Comparison of ENCODE assay signal across 8 mouse cellular contexts in the genomic region with DNA sequence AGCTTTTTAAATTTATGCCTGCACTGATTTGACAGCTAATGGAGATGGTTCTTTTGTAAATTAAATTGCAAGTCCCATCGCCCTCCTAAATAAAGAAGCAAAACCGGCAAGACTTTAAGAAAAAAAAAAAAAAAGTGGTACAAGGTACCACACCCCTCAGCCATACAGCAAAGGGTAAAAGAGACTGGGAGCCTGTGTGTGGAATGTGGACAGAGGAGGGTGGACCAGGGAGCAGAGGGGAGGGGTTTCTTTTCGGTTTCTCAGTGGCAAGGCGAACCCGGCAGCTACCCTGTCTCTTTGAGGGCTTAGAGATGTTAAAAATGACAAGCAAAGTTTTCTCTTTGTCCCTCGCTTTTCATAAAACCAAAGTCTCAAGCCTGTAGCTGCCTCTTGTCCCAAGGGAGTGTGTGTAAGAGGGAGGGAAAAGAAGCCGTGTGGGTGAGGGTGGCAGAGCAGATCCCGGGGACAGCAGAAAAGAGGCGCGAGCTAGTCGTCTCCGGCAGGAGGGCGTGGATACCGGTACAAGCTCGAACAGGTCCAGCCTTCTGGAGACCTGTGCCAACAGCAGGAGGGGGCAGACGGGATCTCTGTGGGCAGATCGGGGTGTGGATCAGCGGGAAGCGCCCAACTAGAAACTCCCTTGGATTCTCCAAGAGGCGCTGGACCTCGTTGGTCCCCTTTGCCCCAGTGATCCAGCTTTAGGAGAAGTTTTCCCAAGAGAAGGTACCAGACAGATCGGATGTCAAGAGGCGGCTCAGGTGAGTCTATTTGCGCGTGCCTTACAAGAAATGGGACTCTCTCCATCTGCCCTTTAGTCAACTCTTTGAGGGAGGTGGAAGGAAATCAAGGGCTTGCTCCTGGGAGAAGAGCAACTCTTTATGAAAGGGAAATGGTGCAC. TPM values are rescaled to one million over a fixed set of nuclear protein-coding genes. Genes with fewer than 3 reads are reported as not detected.
DNase-seq lines count a peak whose midpoint lies in the region; ATAC-seq and TF ChIP-seq lines count a peak whose summit lies in the region.

A gene (plus strand): TSS at position 195 of the 898 bp plus-strand sequence.

- no peak within 1 kb of the TSS for H3K4me3 ChIP-seq in liver, embryonic 11.5 days (ENCODE audit: low read depth, low read length)
- peak within 1 kb of the TSS; percentile 39 for H3K4me3 ChIP-seq in stomach, postnatal 0 days (ENCODE audit: low read depth, low read length)

- H3K36me3 ChIP-seq in liver, embryonic 11.5 days (ENCODE audit: control insufficient read depth, insufficient read depth, low read length): no peaks in the 10 kb centered on the region
- no peaks in the 10 kb centered on the region for H3K36me3 ChIP-seq in stomach, postnatal 0 days (ENCODE audit: control insufficient read depth, insufficient read depth, low read length)

- no peaks in the 10 kb centered on the region for H3K9me3 ChIP-seq in liver, embryonic 11.5 days (ENCODE audit: control insufficient read depth, low read length)
- no peaks in the 10 kb centered on the region for H3K9me3 ChIP-seq in stomach, postnatal 0 days (ENCODE audit: control insufficient read depth, low read length)

- no peak within 1 kb of the TSS for H3K9ac ChIP-seq in liver, embryonic 11.5 days (ENCODE audit: low read depth, low read length)
- peak within 1 kb of the TSS; percentile 31; the same call in 1 of the 2 replicates for H3K9ac ChIP-seq in stomach, postnatal 0 days (ENCODE audit: low read length)

- peaks cover 30% of the 10 kb centered on the region for H3K27me3 ChIP-seq in liver, embryonic 11.5 days (replicated peaks; ENCODE audit: control insufficient read depth, insufficient read depth, low read length)
- no peaks in the 10 kb centered on the region for H3K27me3 ChIP-seq in stomach, postnatal 0 days (ENCODE audit: control insufficient read depth, insufficient read depth, low read length)

- WGBS in liver, embryonic 11.5 days: 5% methylated on average over 25 of the region's 25 CpGs
- WGBS in stomach, postnatal 0 days: 2% methylated on average over 25 of the region's 25 CpGs

- no peak within 1 kb of the TSS for H3K27ac ChIP-seq in liver, embryonic 11.5 days (ENCODE audit: low read depth, low read length)
- H3K27ac ChIP-seq in stomach, postnatal 0 days (replicated peaks): peak within 1 kb of the TSS; percentile 61; the same call in 1 of the 2 replicates

- TF ChIP-seq EP300 in stomach, postnatal 0 days (optimal IDR thresholded peaks at IDR 0.05): no peak

- H3K4me2 ChIP-seq in liver, embryonic 11.5 days: peak within 1 kb of the TSS; percentile 65
- H3K4me2 ChIP-seq in stomach, postnatal 0 days (replicated peaks; ENCODE audit: low read depth): peak within 1 kb of the TSS; percentile 55

- ATAC-seq in liver, embryonic 11.5 days (replicated peaks; ENCODE audit: low FRiP score): no peak
- peak; percentile 51 for ATAC-seq in megakaryocyte progenitor cell, adult 5-6 weeks (replicated peaks; ENCODE audit: poor library complexity)
- ATAC-seq in stomach, postnatal 0 days (ENCODE audit: low FRiP score, low TSS enrichment): peak; percentile 64; the same call in 1 of the 2 replicates

- H3K4me1 ChIP-seq in liver, embryonic 11.5 days (replicated peaks; ENCODE audit: control insufficient read depth, insufficient read depth, low read length): no peaks in the 10 kb centered on the region
- no peaks in the 10 kb centered on the region for H3K4me1 ChIP-seq in stomach, postnatal 0 days (replicated peaks; ENCODE audit: control insufficient read depth, insufficient read depth)

- no peak for DNase-seq in liver, embryonic 11.5 days (ENCODE audit: low spot score)
- no peak for DNase-seq in liver
- peak; percentile 78 for DNase-seq in cerebellum, adult 9-10 months
- DNase-seq in frontal cortex, adult 2 months (ENCODE audit: extremely low spot score in 1 of 2, low spot score in 1 of 2): peak in 1 of 2 experiments; percentile 52
- peak; percentile 44 to 46 for DNase-seq in layer of hippocampus, adult 18-20 months (ENCODE audit: low spot score in 2 of 2)
- DNase-seq in stomach, postnatal 0 days (ENCODE audit: low spot score): peak; percentile 38
- DNase-seq in gastrocnemius, adult 8-10 months (ENCODE audit: low spot score in 2 of 2): no peak

- no peak for TF ChIP-seq CTCF in stomach, postnatal 0 days (IDR thresholded peaks at IDR 0.05; ENCODE audit: low read depth)

RNA-seq across cellular contexts. Expression of the gene that starts here (rescaled TPM):
- 0.12 and 0.32 TPM in 2 replicates for polyA plus RNA-seq in liver, embryonic 11.5 days (2014; fragmentation: Nextera tagmentation; extraction: Ambion mirVana)
- polyA plus RNA-seq in frontal cortex, adult 2 months (2012; rRNA removed): 21.7 and 32.1 TPM in 2 replicates
- total RNA-seq in layer of hippocampus, adult 18-20 months (2021): 100 to 1,000 TPM; 153 to 165 TPM
- 0.17 TPM in 1 of 2 replicates, not detected in the other for total RNA-seq in megakaryocyte progenitor cell, adult 5-6 weeks (2015)
- total RNA-seq in megakaryocyte progenitor cell, adult 5-6 weeks (2017): not detected in 2 replicates
- polyA plus RNA-seq in stomach, postnatal 0 days (2015; fragmentation: Nextera tagmentation; extraction: Ambion mirVana): 15.3 and 16.3 TPM in 2 replicates
- under 1 TPM; 0.10 to 0.63 (median 0.18) TPM for total RNA-seq in gastrocnemius, adult 8-10 months (2022)

Comparison
In these comparisons a context has a peak if more than half of its experiments do, and no peak if none do; other contexts are left out.
1. RNA of the gene that starts here (total RNA-seq): 153 to 165 TPM in layer of hippocampus, adult 18-20 months; 0.10 to 0.63 TPM in gastrocnemius, adult 8-10 months and 0.17 TPM in megakaryocyte progenitor cell, adult 5-6 weeks; every median in the first group is over 10 times any median in the second.
2. RNA of the gene that starts here (polyA plus RNA-seq): 21.7 to 32.1 TPM in frontal cortex, adult 2 months and 15.3 to 16.3 TPM in stomach, postnatal 0 days; 0.12 to 0.32 TPM in liver, embryonic 11.5 days; every median in the first group is over 10 times any median in the second.
3. Peak in ATAC-seq in megakaryocyte progenitor cell, adult 5-6 weeks; RNA of the gene not detected or under 1 TPM.
4. DNase-seq: peak in cerebellum, adult 9-10 months (single experiment), layer of hippocampus, adult 18-20 months (2 of 2) and stomach, postnatal 0 days (single experiment); none in liver, embryonic 11.5 days (single experiment), liver (single experiment) and gastrocnemius, adult 8-10 months (0 of 2).